Mouse (Mus musculus) c-Kit-negative CD71-positive TER-119-positive erythroid progenitor cells, embryonic 14.5 days (primary cell): ENCODE measurements at regions not wholly inside any gene's neighbourhood (a gene's known extent, or its start where the extent isn't known, plus 50 kb on each side); places are given as distances from the start of the nearest gene placed in this dataset.

Experiments used
- DNase-seq: peaks from one replicate; pipeline ENCODE4 v3.0.0-alpha.2; 2013; ENCODE audit warnings: low read depth, low spot score

GRCm38 (mm10) chr17:66252926-66253325 lies 129.6 kb downstream of the Ddx11 start:
- DNase-seq = no peak

DNA sequence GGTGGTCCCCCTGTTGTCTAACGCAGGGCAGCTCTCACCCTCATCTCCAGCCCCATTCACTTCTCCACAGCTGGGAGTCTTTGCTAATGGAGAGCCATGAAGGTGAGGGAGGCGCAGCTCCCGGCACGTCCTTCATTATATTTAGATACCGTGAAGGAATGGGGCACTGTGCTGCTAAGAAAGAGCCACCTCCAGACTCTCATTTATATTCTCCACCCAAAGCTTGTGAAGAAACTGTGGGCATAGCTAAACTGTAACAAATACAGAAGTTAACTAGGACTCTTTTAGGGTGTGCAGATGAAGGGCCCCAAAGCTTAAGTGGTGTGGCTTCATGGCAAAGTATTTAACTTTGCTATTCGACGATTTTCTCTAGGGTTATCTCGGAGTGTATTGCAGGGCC lies 136.4 kb downstream of the Ddx11 start:
- DNase-seq = no peak

DNA sequence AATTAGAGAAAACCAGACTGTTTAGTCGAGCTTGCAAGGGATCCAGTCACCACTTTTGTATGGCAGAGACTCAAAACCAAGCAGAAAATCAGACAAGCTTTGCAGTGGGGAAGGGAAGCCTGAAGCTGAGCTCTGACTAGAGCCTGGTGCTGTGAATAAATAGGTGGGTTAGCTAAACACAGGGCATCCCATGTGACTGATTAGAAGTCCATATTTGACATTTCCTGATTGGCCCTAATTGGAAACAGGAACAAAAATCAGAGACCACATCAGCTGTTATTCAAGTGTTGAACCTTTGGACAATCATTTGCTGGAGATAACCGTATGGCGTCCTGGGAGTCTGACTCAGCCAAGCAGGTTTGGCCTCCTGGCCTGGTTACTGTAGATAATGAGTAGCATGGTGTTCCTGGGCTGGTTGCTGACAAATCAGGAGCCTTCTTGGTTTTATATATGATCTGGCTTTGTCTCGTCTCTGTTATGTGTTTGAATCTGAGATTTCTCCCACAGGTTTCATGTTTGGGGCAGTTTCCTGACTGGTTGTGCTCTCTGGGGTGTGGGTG lies 139.4 kb downstream of the Ddx11 start:
- DNase-seq = no peak

DNA sequence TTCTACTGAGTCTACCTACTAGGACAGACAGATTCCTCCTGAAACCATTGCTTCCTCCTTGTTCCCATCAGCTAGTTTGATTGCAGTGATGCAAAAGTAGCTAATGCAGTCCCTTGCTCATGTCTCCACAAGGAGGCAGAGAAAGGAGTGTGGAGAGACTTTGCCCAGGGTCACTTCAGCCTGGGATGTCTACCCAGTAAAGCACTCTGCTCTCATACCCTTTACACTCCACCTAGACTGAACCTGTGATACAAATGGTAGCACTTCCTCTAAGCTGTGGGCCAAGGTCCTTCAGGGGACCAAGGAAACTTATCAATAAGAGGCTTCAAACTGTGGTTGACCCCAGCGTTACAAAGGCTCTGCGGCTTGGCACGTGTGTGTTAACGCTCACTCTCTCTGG lies 140.1 kb downstream of the Ddx11 start:
- no peak for DNase-seq

- DNase-seq = no peak
Measured at GRCm38 (mm10) chr17:66266803-66267202, 143.5 kb downstream of the Ddx11 start.

- no peak for DNase-seq
Measured at GRCm38 (mm10) chr17:66267831-66268230, 144.5 kb downstream of the Ddx11 start.

DNA sequence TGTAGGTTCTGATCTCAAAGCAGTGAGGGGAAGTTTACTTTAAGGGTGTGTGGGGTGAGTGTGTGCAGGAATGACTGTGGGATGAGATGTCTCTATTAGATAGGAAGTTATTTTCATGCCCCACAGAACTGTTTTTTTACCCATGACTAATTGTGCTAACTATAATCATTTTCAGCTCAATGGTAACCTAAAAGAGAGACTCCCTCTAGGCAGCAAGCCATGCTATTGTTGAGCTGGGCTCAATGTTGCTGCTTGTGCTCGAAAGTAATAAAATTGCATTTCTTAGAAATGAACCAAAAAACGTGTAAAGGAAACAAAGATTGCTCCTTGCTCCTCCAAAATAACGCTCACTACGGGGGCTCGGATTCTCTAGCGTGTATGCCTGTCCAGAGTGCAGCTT lies 146.2 kb downstream of the Ddx11 start:
- no peak for DNase-seq

DNA sequence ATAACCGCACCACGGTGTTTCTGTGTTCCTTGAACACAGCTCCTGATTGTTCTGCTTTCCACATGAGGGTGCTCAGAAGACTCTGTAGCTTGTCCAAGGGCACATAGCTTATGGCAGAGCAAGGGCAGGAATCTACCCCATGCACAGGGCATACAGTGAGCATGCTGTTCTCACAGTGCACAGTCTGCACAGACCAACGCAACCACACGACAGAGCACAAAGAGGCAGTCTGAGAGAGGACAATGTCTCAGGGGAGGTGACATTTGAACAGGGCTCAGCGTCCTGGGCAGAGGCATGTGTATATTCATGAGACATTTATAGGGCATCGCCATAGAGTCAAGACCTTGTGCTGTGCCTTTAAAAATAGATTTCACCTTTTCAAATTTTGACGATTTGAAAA lies 148.6 kb downstream of the Ddx11 start:
- no peak for DNase-seq

- DNase-seq = no peak
Measured at GRCm38 (mm10) chr17:66276778-66277177, 153.5 kb downstream of the Ddx11 start.

- DNase-seq = no peak
Measured at GRCm38 (mm10) chr17:66278037-66278436, 154.7 kb downstream of the Ddx11 start.

GRCm38 (mm10) chr17:66285295-66285694 lies 162.0 kb downstream of the Ddx11 start:
- no peak for DNase-seq
